Mouse (Mus musculus) lung, embryonic 16.5 days (tissue): Measurements from ENCODE around the gene Mras. TPM values are rescaled to one million over a fixed set of nuclear protein-coding genes. Genes with fewer than 3 reads are reported as not detected.

ENCODE experiments used
- ATAC-seq: fragments of 200-750 bp; cut with Nextera tagmentation; 2 replicates; pipeline ENCODE4 v1.8.0; 2017; ENCODE audit warnings: low read depth, mild to moderate bottlenecking, moderate library complexity
- H3K27ac ChIP-seq: fragments of 300-500 bp; sonication (generic); 2 replicates; pipeline ENCODE4 v1.5.1; 2014; ENCODE audit warnings: mild to moderate bottlenecking, control low read depth, low read length
- H3K27me3 ChIP-seq: fragments of 300-500 bp; sonication (generic); 2 replicates; pipeline ENCODE4 v1.6.1; 2014; ENCODE audit warnings: low read depth, low read length, mixed read lengths; ENCODE audit not compliant: control insufficient read depth, insufficient read depth
- H3K36me3 ChIP-seq: fragments of 300-500 bp; sonication (generic); 2 replicates; pipeline ENCODE4 v1.6.1; 2014; ENCODE audit warnings: low read length; ENCODE audit not compliant: control insufficient read depth, insufficient read depth
- H3K4me1 ChIP-seq: fragments of 300-500 bp; sonication (generic); replicated peaks from 2 replicates; pipeline ENCODE4 v1.6.1; 2014; ENCODE audit warnings: low read length, mixed read lengths; ENCODE audit not compliant: control insufficient read depth, insufficient read depth
- H3K4me2 ChIP-seq: fragments of 300-500 bp; sonication (generic); 2 replicates; pipeline ENCODE4 v1.6.1; 2014; ENCODE audit warnings: low read depth, low read length, control low read depth
- H3K4me3 ChIP-seq: fragments of 300-500 bp; sonication (generic); 2 replicates; pipeline ENCODE4 v1.5.1; 2014; ENCODE audit warnings: mild to moderate bottlenecking, low read length, control low read depth
- H3K9ac ChIP-seq: fragments of 300-500 bp; sonication (generic); 2 replicates; pipeline ENCODE4 v1.6.1; 2014; ENCODE audit warnings: low read length, control low read depth
- H3K9me3 ChIP-seq: fragments of 300-500 bp; sonication (generic); 2 replicates; pipeline ENCODE4 v1.6.1; 2016; ENCODE audit warnings: low read length; ENCODE audit not compliant: control insufficient read depth
- WGBS: fragments of 180-500 bp; shearing (Covaris S2); extraction: QIAGEN DNeasy Blood & Tissue Kit; methylation state at CpG from one replicate; pipeline ENCODE4 v1.1.7; 2014; 5-methylcytosine and 5-hydroxymethylcytosine counted together
- polyA plus RNA-seq: library from polyadenylated mRNA; unstranded; fragments of >200 nt; fragmentation: Nextera tagmentation; extraction: Ambion mirVana; gene quantifications from 2 replicates; pipeline ENCODE4 v1.2.1, GENCODE M21; 2015

Gene Mras
- polyA plus RNA-seq, 1 experiment from 2014 or later, result 12.3 TPM

DNA sequence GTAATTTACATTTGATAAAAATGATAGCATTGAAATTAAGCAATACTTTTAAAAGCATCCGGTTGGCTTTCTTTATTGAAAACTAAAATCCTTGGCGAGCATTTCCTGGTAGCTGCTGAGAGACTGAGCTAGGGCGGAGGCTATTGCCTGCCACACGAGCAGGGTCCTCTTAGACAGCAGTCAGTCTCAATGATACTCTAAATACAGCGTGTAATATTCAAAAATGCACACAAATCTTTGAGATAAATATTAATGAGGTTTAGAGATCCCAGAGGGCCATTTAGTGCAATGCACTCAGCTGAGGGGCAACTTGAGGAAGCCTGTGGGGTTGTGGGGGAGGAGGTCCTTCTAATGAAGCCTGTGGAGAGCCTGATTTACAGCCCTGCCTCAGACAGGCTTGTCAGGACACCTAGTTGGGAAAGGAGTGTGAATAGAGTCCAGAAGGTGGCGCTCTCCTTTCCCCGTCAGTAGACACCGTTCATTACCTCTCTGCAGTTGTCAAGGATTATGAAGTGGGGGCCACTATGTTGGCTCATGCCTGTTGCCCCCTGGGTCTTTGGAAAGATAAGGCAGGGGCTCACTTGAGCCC is 7.5 kb upstream of the Mras start:
- no peak for ATAC-seq

DNA sequence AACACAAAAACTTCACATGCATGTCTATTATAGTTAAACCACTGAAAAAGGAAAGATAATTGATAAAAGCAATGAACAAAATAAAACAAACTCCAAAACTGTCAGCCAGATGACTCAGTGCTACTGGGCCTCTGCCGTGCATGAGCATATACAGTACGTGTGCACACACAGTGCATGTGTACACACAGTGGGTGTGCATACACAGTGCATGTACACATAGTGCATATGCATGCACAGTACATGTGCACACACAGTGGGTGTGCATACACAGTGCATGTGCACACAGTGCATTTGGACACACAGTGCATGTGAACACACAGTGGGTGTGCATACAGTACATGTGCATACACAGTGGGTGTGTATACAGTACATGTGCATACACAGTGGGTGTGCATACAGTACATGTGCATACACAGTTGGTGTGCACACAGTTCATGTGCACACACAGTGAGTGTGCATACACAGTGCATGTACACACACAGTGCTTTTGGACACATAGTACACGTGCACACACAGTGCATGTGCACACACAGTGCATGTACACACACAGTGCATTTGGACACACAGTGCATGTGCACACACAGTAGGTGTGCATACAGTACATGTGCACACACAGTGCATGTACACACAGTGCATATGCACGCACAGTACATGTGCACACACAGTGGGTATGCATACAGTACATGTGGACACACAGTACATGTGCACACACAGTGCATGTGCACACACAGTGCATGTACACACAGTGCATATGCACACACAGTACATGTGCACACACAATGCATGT is 4.7 kb upstream of the Mras start:
- WGBS, result 82% methylated on average over 4 of the region's 4 CpGs
- Histone ChIP-seq H3K36me3 (no peaks in the 10 kb centered on the region), H3K4me3 (no peak overlapping the region), H3K9ac (no peak overlapping the region), H3K4me1 (peaks cover 4% of the 10 kb centered on the region; the same call in 1 of the 2 replicates), H3K4me2 (no peak overlapping the region), H3K9me3 (no peaks in the 10 kb centered on the region), H3K27me3 (peaks cover 6% of the 10 kb centered on the region; the same call in 1 of the 2 replicates), H3K27ac (no peak overlapping the region)
- peak; percentile 27; the same call in 1 of the 2 replicates for ATAC-seq

More for the DNA sequence above, 7.5 kb upstream of the Mras start:
- Histone ChIP-seq H3K36me3 (no peaks in the 10 kb centered on the region), H3K9me3 (no peaks in the 10 kb centered on the region), H3K4me2 (no peak overlapping the region), H3K4me3 (no peak overlapping the region), H3K9ac (no peak overlapping the region), H3K27me3 (no peaks in the 10 kb centered on the region), H3K27ac (no peak overlapping the region), H3K4me1 (no peaks in the 10 kb centered on the region; the same call in 1 of the 2 replicates)
- 31% methylated on average over 8 of the region's 8 CpGs for WGBS

DNA sequence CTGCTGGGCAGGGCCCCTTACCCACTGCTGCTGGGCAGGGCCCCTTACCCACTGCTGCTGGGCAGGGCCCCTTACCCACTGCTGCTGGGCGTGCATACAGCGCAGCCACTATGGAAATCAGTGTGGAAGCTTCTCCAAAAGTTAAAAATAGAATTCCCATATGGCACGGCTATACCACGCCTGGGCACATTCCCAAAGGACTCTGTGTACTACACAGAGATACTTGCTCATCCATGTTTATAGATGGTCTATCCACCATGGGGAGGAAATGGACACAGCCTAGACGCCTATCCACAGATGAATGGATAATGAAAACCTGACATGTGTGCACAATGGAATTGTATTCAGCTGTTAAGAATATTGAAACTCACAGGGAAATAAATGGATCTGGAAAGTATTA is 3.8 kb upstream of the Mras start:
- no peak overlapping the region for H3K4me2 ChIP-seq
- WGBS, result 67% methylated on average over 5 of the region's 5 CpGs
- H3K4me1 ChIP-seq, result peaks cover 4% of the 10 kb centered on the region; the same call in 1 of the 2 replicates
- no peak overlapping the region for H3K27ac ChIP-seq
- no peak overlapping the region for H3K9ac ChIP-seq
- no peak overlapping the region for H3K4me3 ChIP-seq
- ATAC-seq, result no peak
- no peaks in the 10 kb centered on the region for H3K36me3 ChIP-seq
- H3K27me3 ChIP-seq, result peaks cover 6% of the 10 kb centered on the region; the same call in 1 of the 2 replicates
- no peaks in the 10 kb centered on the region for H3K9me3 ChIP-seq

DNA sequence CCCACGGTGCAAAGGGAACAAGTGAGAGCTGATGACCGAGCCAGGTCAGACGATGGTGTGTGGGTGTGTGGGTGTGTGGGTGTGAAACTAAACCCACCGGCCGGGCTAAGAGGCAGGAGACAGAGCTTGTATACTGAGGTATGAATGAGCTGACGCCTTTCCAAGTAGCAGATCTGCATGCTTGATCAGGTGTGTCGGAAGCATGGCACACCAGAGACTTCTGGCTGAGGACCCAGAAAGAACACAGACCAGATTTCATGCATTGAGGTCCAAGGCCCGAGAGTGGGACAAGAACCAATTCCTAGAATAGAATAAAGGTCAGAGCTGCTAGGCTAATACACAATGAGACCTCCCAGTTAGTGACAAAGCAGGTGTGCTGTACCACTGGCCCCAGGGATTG is 1.9 kb upstream of the Mras start:
- no peak for ATAC-seq
- Histone ChIP-seq H3K9me3 (no peaks in the 10 kb centered on the region), H3K36me3 (no peaks in the 10 kb centered on the region)

DNA sequence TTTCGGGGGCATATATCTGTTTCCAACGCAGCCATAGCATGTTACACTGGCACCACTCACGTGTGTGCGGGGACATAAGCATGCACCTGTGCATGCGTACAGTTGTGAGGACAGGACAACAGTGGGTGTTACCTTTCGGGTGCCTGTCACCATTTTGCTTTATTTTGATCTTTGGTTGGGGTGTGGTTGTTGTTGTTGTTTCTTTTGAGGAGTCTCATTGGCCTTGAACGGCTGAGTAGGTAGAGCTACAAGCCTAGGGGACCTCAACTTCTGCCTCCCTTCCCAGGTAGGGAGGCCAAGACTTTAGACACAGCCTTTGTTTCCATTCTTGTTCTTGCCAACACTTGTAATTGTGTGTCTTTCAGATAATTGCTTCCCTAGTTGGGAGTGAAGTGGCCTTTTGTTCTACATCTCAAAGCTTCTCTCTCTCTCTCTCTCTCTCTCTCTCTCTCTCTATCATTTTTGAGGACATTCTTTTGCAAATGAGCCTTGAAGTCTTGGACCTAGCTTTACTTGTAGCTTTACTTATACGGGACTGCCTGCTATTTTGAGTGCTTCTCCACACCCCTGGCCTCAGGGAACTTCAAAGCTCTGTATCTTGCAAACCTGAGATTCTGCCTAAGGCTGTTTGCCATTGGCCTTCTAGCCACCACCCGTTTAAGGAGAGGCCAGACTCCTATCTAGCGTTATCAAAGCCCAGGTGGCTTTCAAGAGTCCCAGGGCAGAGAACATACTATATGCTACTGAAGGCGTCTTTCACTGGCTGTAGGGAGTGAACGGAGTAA is 792 bp upstream of the Mras start:
- 63% methylated on average over 12 of the region's 12 CpGs for WGBS
- H3K27ac ChIP-seq, result no peak overlapping the region
- no peak overlapping the region for H3K9ac ChIP-seq
- H3K4me1 ChIP-seq, result peaks cover 13% of the 10 kb centered on the region; the same call in 1 of the 2 replicates
- H3K4me3 ChIP-seq, result no peak overlapping the region
- peaks cover 6% of the 10 kb centered on the region; the same call in 1 of the 2 replicates for H3K27me3 ChIP-seq
- H3K36me3 ChIP-seq, result no peaks in the 10 kb centered on the region
- ATAC-seq, result no peak
- H3K9me3 ChIP-seq, result no peaks in the 10 kb centered on the region
- no peak overlapping the region for H3K4me2 ChIP-seq

More for the DNA sequence above, 1.9 kb upstream of the Mras start:
- Histone ChIP-seq H3K27ac (no peak overlapping the region), H3K4me3 (no peak overlapping the region), H3K9ac (no peak overlapping the region), H3K4me2 (no peak overlapping the region), H3K4me1 (peaks cover 13% of the 10 kb centered on the region; the same call in 1 of the 2 replicates), H3K27me3 (peaks cover 6% of the 10 kb centered on the region; the same call in 1 of the 2 replicates)
- WGBS, result 73% methylated on average over 8 of the region's 8 CpGs

GRCm38 (mm10) chr9:99436182-99437030 is 775 bp downstream of the Mras start:
- peak overlapping the region; percentile 48 for H3K27ac ChIP-seq
- WGBS, result 1% methylated on average over 64 of the region's 86 CpGs
- peak overlapping the region; percentile 76 for H3K9ac ChIP-seq
- ATAC-seq, result peak; percentile 87
- peak overlapping the region; percentile 64 for H3K4me3 ChIP-seq
- H3K27me3 ChIP-seq, result peaks cover 6% of the 10 kb centered on the region; the same call in 1 of the 2 replicates
- no peaks in the 10 kb centered on the region for H3K9me3 ChIP-seq
- H3K4me2 ChIP-seq, result peak overlapping the region; percentile 94
- no peaks in the 10 kb centered on the region for H3K36me3 ChIP-seq
- peaks cover 13% of the 10 kb centered on the region; the same call in 1 of the 2 replicates for H3K4me1 ChIP-seq

- WGBS, result 15% methylated on average over 16 of the region's 16 CpGs
- Histone ChIP-seq H3K36me3 (no peaks in the 10 kb centered on the region), H3K9ac (peak overlapping the region; percentile 76), H3K4me3 (peak overlapping the region; percentile 64), H3K27me3 (peaks cover 6% of the 10 kb centered on the region; the same call in 1 of the 2 replicates), H3K4me2 (peak overlapping the region; percentile 94), H3K4me1 (peaks cover 13% of the 10 kb centered on the region; the same call in 1 of the 2 replicates), H3K27ac (peak overlapping the region; percentile 48), H3K9me3 (no peaks in the 10 kb centered on the region)
- ATAC-seq, result peak; percentile 29
These were observed 1.5 kb downstream of the Mras start for GRCm38 (mm10) chr9:99435619-99436181.
